Mouse (Mus musculus) megakaryocyte-erythroid progenitor cell, adult 5-6 weeks (primary cell): ENCODE results near the gene Fam160b1. TPM values are rescaled to one million over a fixed set of nuclear protein-coding genes. Genes with fewer than 3 reads are reported as not detected.

ENCODE experiments used
- ATAC-seq: replicated peaks from 2 replicates; pipeline ENCODE4 v1.8.0; 2016; ENCODE audit warnings: mild to moderate bottlenecking, inconsistent platforms; ENCODE audit not compliant: severe bottlenecking, poor library complexity, low FRiP score, low TSS enrichment
- total RNA-seq, 2 experiments: library from RNA; stranded (forward) in 1 of 2; stranded (reverse) in 1 of 2; fragments of 200-1000, 215-1000 nt in 1 of 2; fragments of >200 nt in 1 of 2; fragmentation: Nextera tagmentation in 1 of 2; gene quantifications; 2 replicates each; pipeline ENCODE4 v1.2.3; 2014 to 2017

The Fam160b1 gene
- total RNA-seq, 2 experiments from 2014 or later = 9.7 to 23.7 TPM

DNA sequence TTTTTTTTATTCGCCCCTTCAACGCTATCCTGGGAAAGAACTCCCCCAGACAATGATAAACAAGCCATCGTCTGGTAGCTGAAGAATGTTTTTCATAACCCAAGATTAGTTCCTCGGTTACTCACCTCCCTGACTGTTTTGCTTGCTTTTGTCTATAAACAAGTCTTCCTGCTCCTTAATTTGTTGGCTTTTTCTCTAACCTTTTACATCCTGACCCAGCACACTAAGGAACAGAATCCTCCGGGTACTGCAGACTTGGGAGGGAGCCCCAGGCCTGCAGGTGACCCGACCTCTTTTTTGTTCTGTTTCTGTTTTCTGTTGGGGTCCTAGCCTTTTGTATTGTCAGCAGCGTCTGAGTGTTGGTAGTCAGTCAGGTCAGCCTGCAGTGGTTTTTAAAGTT, 2.6 kb downstream of the Fam160b1 start:
- ATAC-seq = no peak

DNA sequence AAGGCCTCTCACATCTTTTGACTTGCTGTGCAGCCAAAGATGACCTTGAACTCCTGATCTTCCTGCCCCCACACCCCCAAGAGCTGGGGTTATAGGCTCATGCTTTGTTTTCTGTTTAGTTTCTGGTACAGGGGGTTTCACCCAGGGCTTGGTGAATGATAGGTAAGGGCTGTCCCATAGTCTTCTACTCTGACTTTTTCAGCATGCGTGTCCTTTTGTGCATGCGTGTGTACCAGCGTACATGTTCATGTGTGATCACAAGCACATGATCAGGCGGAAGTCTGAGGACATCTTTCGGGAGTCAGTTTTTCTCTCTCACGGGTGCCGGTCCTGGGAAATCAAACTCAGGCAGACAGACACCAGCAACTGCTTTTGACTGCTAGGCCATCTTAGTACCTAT, 3.1 kb downstream of the Fam160b1 start:
- no peak for ATAC-seq

DNA sequence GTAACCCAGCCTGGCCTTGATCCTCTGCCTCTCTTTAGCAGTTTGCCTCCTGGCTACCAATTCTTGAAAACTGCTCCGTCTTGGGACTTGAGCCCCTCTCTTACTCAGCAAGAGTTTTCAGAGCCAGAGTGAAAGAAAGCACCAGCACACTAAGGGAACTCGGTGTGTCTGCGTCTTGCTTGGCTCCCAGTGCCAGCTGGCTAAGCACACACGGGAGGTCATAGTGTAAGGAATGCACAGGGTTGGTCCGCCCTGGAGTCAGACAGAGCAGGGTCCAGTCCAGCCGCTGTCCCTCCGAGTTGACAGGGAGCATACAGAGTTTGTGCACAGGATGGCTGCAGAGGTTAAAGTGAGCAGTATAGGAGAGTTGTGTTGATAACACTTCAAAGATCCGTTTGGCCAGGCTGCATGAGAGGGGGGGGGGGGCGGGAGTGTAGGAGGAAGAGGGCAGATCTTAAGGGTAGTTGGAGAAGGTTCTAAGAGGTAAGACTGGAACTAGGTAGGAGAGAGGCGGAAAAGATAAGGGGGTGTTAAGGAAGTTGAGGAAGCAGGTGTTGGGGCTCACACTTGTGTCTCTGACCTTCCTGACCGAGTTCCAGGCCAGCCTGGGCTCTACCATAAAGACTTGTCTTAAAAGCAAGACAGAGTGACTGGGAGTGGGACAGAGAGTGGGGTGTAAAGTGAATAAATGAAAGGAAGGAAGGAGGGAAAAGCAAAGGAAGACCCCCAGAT, 4.6 kb downstream of the Fam160b1 start:
- ATAC-seq = no peak

DNA sequence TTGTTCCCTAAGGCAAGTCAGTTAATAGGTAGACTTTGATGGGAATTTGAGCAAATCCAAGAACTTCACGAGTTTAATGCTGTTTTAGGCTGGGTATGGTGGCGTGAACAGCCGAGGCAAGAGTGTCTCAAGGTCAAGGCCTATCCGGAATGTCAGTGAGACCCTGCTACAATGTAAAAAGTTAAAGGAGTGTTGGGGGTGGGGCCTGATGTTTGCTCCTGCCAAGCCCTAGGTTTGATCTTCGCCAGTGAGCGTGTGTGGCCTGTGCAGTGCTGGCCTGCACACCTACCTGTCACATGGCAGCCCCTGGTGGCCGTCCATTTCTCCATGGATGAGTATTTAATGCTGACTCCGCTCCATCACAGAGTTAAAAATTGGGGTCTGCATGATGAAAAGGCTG, 5.5 kb downstream of the Fam160b1 start:
- 0 out of 2 replicates have a peak, but pooled peaks have one; percentile 23 for ATAC-seq

DNA sequence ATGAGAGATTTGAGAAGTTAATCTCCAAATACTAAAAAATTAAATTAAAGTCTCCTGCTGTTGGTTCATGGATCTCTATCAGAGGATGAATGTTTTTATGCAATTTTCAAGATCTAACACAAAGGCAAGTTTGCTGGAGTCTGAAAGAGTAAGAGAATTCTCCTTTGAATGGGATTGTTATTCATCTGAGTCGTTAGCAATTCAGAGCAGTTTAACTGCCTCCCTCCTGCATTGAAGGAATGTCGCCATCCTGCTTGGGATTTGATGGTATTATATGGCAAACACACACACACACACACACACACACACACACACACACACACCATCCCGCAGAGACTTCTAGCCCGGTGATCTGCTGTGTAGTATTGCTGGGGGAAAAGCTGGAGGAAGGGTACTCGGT, 6.1 kb downstream of the Fam160b1 start:
- ATAC-seq = no peak

DNA sequence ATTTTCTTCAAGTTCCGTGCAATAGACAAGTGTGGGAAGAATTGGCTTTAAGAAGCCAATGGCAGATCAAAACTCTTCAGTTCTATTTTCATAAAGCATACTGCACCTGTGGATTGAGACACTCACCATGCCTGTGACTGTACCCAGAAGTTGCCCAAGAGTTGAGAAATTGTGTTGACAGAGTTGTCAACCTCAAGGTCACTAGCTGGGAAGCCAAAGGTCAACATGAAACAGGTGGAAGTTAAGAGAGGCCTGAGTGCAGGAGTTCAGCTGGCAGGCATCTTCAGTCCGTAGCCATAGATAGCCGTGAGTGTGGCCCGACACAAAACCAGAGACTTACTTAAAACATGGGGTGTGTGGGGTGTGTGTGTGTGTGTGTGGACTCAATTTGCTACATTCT, 6.7 kb downstream of the Fam160b1 start:
- no peak for ATAC-seq

DNA sequence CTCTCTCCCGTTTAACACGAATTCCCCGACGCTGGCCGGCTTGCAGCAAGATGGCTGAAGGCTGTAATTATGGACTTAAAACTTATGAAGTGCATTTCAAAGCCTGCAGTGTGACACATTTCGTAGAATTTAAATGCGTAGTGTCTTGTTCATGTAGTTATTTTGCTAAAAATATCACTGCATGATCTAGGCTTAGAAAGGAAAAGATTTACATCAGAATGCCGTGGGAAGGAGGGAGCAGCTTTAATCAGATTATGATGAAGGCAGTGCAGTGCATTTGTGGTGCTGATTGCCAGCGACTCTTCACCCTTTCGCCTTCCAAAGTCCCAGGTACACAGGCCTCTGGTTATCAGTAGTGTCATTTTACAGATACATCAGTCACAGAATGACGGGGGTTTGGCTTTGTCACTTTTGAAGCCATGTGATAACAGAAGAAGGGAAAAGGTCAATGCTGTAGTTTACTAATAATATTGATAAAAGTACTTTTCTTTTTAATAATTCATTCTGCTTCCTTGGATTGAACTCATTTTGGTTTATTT, 7.4 kb downstream of the Fam160b1 start:
- no peak for ATAC-seq

DNA sequence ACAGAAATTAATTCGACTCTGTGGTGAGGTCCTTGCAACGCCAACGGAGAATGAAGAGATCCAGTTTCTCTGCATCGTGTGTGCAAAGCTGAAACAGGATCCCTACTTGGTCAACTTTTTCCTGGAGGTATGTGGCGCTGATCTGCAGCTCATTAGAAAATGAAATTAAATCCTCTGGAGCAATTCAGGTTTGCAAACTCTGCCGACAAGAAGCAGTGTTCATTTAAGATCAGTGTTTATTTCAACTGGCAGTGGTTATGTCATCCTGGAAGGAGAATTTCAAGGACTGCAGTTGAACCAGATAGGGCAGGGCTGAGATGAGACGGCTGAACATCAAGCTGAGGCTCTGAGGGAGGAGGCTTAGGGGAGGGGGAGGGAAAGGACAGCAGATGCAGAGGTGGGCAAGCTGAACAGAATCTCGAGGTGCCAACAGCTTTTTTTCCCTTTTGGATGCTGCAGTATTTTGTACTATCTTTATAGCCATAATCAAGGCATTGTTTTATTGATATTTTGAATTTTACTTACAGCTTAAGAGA, 12.9 kb downstream of the Fam160b1 start:
- ATAC-seq = no peak

DNA sequence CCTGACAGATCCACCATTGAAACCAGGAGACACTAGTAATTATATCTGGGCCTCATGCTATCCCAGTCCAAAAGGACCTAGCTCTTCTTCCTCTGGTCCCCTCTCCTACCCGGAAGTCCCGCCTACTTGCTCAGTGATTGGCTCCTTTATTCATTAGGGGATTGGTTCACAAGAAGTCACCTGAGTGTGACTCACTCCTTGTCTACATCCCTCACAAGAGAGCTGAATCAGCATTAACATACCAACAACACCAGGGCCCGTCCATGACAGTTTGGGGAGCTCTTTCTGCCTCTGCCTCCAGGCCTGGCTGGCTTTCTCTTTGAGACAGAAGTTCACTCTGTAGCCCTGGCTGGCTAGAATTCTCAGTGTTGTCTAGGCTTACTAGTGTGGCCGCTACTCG, 14.7 kb downstream of the Fam160b1 start:
- 0 out of 2 replicates have a peak, but pooled peaks have one; percentile 3 for ATAC-seq

DNA sequence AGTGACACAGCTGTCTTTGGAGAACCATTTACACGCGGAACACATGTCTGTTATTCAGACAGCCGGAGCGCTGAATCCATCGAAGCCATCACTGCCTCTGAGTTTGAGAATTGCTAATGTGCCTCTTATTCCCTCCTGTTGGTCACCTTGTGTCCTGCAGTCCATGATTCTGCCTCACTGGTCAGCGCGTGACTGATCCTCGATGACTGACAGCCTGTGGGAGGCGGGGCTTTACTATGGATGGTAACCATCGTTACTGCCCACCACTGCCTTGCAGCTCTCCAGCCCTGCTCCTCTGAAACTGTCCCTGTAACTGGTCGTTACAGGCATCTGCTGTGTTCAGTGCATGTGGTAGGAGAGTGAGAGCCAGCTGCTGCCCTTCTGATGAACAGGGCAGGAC, 15.3 kb downstream of the Fam160b1 start:
- ATAC-seq = no peak

DNA sequence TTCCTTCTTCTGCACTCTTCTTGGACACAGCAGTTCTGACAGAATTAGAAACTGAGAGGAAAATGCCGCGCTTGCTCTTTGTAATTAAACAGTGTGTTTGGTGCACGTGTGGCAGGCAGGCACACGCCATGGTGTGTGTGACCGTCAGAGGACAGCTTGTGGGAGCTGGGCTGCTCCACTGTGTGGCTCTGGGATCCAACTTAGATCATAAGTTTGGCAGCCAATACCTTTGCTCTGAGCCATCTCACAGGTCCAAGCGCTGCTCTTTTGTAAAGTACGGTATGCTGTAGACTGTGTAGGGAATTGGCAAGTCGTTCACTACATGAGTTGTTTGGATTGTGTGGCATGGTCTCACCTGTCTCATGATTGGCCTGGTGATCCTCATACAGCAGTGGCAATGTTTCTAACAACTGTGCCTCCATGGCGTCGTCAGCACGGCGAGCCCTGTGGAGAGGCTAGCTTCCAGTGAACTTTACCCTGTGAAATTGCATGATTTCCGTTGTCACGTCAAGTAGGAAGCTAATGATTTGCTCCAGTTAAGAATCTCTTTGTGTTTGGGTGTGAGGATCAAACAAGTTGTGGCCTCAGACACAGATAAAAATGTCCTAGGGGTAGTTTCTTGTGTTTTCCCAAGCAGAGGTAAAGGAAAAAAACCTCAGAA, 16.7 kb downstream of the Fam160b1 start:
- ATAC-seq = no peak

DNA sequence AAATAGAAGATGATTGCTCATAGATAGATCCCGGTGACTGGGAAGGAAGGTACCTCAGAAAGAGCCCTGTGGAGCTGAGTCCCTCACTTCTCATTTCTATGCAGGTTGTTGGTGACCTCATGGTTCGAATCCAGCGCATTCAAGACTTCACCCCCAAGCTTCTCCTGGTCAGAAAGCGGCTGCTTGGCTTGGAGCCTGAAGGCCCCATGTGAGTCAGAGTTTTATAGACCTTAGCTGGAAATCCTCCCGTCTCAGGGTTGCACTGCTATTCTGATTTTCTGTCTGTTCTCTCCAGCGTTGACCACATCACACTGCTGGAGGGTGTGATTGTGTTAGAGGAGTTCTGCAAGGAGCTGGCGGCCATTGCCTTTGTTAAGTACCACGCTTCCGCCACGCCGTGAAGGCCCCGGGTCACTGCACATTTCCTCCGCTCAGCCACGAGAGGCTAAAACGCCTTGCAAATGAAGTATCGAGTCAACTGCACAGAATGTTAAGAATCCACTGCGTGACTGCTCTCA, 25.8 kb downstream of the Fam160b1 start:
- ATAC-seq = no peak

DNA sequence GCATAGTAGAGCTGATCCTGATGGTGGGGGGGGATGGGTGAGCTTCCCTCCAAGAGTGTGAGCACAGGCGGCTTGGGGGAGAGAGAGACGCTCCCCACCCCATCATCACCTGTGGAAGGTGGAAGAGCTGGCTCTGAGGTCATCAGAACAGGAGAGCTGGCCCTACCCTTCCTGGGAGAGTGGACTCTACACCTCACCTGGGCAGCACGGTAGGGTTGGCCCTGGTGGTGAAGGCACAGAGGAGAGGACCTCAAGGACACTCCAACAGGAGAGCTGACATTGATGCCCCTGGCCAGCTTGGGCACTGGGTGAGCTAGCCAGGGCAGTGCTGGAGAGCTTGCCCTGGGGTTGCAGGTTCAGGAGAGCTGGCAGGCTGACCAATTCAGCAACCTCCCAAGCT, 31.1 kb downstream of the Fam160b1 start:
- ATAC-seq = 0 out of 2 replicates have a peak, but pooled peaks have one; percentile 19

DNA sequence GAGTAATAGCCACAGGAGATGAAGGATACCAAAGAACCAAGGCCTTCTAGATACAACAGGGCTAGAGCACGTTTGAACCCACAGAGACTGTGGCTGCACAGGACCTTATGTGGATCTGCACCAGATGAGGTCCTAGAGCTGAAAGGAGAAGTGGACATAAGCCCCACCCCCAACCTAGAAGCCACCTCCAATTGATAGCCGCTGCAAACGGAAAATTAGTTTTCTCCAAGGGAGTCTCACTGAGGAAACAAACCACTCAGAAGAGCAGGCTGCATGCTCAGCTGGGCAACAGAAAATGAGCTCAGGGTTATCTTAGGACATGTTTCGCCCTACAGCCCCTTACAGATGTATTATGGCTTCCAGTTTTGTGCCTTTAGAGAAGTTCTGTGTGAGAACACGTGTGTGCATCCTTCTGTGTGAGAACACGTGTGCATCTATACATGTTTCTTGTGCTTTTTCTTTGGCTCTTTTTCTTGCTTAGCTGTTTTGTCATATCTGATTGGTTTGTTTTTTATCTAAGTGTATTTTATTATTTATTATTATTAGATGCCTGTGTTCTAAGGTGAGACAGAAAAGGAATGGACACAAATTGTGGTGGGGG, 33.0 kb downstream of the Fam160b1 start:
- ATAC-seq = no peak

DNA sequence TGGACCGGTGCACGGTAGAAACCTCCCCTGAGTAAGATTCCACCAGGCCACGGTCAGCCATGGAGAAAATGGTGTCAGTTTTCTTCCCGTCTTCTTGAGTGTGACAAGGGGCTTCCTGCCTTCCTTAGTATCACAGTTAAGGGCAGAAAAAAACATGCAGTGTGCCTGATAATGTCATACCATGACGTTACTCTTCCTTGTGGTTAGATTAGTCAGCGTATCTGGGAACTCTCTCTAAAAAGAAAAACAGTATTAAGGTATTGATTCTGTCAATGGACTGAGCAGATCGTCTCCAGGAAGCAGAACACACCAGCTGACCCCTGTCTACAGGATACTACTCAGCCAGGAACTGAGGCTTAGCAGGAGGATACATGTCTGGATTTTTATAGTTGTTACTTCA, 36.1 kb downstream of the Fam160b1 start:
- ATAC-seq = peak; percentile 69

DNA sequence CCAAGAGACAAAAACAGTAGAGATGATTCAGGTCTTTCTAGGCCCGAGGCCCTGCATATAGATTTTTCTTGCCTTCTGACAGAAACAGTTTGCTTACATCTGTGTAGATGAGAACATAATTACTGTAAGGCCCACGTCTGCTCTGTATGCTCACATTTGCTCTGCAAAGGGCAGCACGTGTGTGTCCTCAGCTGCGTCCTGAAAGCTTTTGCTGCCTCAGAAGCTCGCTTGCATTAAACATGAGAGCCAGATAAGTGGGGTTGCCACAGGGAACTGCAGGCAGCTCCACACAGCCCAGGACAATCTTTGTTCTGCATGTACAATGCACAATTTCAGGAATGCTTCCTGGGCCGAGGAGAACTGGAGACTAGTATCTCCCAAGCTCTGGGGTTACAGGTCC, 41.9 kb downstream of the Fam160b1 start:
- ATAC-seq = no peak

DNA sequence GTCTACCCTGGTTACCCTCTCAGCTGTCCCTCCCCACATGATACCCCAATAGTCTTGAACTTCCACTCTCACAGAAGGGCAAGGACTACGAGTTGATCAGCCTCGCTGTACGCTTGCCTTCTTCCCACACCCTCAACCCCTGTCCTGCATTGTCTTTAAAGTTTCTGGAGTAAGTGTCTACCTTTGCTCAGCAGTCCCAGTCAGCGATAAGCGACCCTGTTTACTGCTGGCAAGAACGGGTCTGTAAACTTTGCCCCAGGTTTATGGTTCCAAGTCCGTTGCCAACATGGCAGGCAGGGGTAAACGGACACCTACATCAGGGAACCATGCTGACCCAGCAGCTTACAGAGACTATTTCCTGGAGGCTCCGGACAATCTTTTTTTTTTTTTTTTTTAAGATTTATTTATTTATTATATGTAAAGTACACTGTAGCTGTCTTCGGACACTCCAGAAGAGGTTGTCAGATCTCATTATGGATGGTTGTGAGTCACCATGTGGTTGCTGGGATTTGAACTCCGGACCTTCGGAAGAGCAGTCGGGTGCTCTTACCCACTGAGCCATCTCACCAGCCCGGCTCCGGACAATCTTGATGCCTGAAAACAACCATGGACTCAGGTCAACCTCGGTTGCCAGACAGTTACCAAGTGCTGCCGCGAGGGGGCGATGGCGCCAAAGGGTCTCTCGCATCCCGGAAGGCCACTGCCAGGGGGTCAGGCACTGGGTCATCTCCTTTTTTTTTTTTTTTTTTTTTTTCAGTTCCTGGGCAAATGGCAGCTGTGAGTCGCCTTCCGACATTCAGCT, 43.4 kb downstream of the Fam160b1 start:
- ATAC-seq = peak; percentile 83

DNA sequence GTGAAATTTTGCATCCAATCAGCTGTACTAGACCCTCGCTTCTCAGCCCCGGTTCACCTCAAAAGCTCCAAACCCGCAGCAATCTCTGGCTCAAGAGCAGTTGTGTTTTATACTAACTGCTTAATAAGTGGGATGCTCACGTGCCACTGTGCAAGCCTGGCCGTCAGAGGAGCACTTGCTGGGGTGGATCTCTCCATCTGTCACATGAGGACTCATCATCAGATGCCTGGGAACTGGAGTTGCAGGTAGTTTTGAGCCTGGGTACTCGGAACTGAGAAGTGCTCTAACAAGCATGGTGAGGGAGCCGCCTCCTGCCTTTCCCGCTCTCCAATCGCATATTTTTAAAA, 44.0 kb downstream of the Fam160b1 start:
- no peak for ATAC-seq

DNA sequence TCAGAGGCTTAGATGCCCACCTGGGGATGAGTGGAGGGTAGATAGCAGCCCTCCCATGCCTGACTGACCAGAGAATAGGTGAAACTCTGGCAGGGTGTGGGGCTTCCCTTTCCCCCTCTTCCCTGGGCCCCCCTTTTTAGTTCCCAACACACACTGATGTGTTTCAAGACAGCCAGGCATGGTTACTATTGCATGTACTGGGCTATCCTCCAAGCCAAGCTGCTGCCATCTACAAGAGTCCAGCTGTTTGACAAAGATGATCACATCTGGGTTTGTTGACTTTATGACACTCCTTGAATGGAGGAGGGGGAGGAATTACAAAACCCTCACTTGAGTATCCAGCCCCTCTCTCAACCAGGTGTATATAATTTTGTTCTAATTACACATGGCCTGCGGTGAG, 47.5 kb downstream of the Fam160b1 start:
- ATAC-seq = no peak
